Mouse (Mus musculus) hindlimb bud, embryonic 11.5 days (tissue): ENCODE data around the gene Mosmo.

Experiments
- DNase-seq: peaks from one replicate; pipeline ENCODE4 v3.0.0-alpha.2; 2012; ENCODE audit warnings: low read depth, low spot score; ENCODE audit errors: extremely low spot score

Mosmo gene

GRCm38 (mm10) chr7:120767369-120767768, 90.0 kb downstream of the Mosmo start:
- no peak for DNase-seq

GRCm38 (mm10) chr7:120771389-120771788, 94.0 kb downstream of the Mosmo start:
- no peak for DNase-seq

- no peak for DNase-seq
Observed at GRCm38 (mm10) chr7:120778012-120778411, 100.6 kb downstream of the Mosmo start.
